Mouse (Mus musculus) hindbrain, embryonic 13.5 days (tissue): ENCODE measurements at regions not wholly inside any gene's neighbourhood (a gene's known extent, or its start where the extent isn't known, plus 50 kb on each side); places are given as distances from the start of the nearest gene placed in this dataset.

ENCODE experiments used
- ATAC-seq: fragments of 200-750 bp; cut with Nextera tagmentation; 2 replicates; pipeline ENCODE4 v1.8.0; 2017; ENCODE audit warnings: moderate TSS enrichment; ENCODE audit not compliant: low FRiP score
- H3K27ac ChIP-seq: fragments of 300-500 bp; sonication (generic); 2 replicates; pipeline ENCODE4 v1.5.1; 2015; ENCODE audit warnings: inconsistent platforms, mild to moderate bottlenecking, moderate library complexity
- H3K27me3 ChIP-seq: fragments of 300-500 bp; sonication (generic); 2 replicates; pipeline ENCODE4 v1.6.1; 2015; ENCODE audit warnings: mild to moderate bottlenecking, inconsistent platforms
- H3K36me3 ChIP-seq: fragments of 300-500 bp; sonication (generic); 2 replicates; pipeline ENCODE4 v1.6.1; 2015; ENCODE audit warnings: mild to moderate bottlenecking, inconsistent platforms
- H3K4me1 ChIP-seq: fragments of 300-500 bp; sonication (generic); replicated peaks from 2 replicates; pipeline ENCODE4 v1.6.1; 2015; ENCODE audit warnings: inconsistent platforms
- H3K4me2 ChIP-seq: fragments of 300-500 bp; sonication (generic); 2 replicates; pipeline ENCODE4 v1.6.1; 2015; ENCODE audit warnings: inconsistent platforms, mild to moderate bottlenecking, moderate library complexity
- H3K4me3 ChIP-seq: fragments of 300-500 bp; sonication (generic); 2 replicates; pipeline ENCODE4 v1.5.1; 2015; ENCODE audit warnings: mild to moderate bottlenecking, inconsistent platforms
- H3K9ac ChIP-seq: fragments of 300-500 bp; sonication (generic); 2 replicates; pipeline ENCODE4 v1.6.1; 2015; ENCODE audit warnings: mild to moderate bottlenecking, inconsistent platforms
- H3K9me3 ChIP-seq: fragments of 300-500 bp; sonication (generic); 2 replicates; pipeline ENCODE4 v1.6.1; 2016; ENCODE audit warnings: inconsistent platforms
- WGBS: fragments of 180-500 bp; shearing (Covaris S2); methylation state at CpG from one replicate; pipeline ENCODE4 v1.1.7; 2015; 5-methylcytosine and 5-hydroxymethylcytosine counted together

GRCm38 (mm10) chr5:40780363-40780762 lies 927.6 kb downstream of the Rab28 start:
- Histone ChIP-seq H3K4me2 (no peak overlapping the region), H3K9ac (no peak overlapping the region), H3K36me3 (no peaks in the 10 kb centered on the region), H3K27ac (no peak overlapping the region), H3K9me3 (no peaks in the 10 kb centered on the region), H3K4me1 (no peaks in the 10 kb centered on the region), H3K27me3 (no peaks in the 10 kb centered on the region), H3K4me3 (no peak overlapping the region)
- no peak for ATAC-seq
- WGBS, result 68% methylated on average over 1 of the region's 1 CpGs

GRCm38 (mm10) chr5:40779902-40780301 lies 928.1 kb downstream of the Rab28 start:
- H3K4me2 ChIP-seq, result no peak overlapping the region
- no peak overlapping the region for H3K4me3 ChIP-seq
- no peaks in the 10 kb centered on the region for H3K9me3 ChIP-seq
- no peak for ATAC-seq
- H3K27ac ChIP-seq, result no peak overlapping the region
- H3K4me1 ChIP-seq, result no peaks in the 10 kb centered on the region
- WGBS, result 73% methylated on average over 1 of the region's 1 CpGs
- H3K36me3 ChIP-seq, result no peaks in the 10 kb centered on the region
- no peak overlapping the region for H3K9ac ChIP-seq
- H3K27me3 ChIP-seq, result no peaks in the 10 kb centered on the region

DNA sequence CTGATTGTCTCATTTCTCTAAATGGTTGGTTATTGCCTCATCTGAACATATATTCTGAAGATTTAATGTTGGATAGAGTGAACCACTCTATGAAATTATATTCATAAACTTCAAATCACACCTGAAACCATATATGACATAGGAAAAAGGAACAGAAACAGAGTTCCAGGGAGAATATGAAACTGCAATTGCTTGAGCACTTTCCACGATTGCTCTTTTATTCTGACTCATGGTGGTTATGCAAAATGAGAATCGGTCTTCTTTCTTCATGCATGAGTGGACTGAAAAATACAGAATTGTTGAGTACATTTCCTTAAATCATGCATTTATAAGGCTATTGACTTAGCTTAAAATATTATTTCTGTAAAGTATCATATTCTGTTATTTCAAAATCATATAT lies 932.1 kb downstream of the Rab28 start:
- no peak overlapping the region for H3K9ac ChIP-seq
- WGBS, result 90% methylated on average over 2 of the region's 2 CpGs
- H3K27ac ChIP-seq, result no peak overlapping the region
- no peak for ATAC-seq
- H3K9me3 ChIP-seq, result no peaks in the 10 kb centered on the region
- no peaks in the 10 kb centered on the region for H3K4me1 ChIP-seq
- H3K27me3 ChIP-seq, result no peaks in the 10 kb centered on the region
- H3K4me2 ChIP-seq, result no peak overlapping the region
- no peaks in the 10 kb centered on the region for H3K36me3 ChIP-seq
- no peak overlapping the region for H3K4me3 ChIP-seq

- H3K9me3 ChIP-seq, result no peaks in the 10 kb centered on the region
- no peak overlapping the region for H3K4me2 ChIP-seq
- WGBS, result 86% methylated on average over 2 of the region's 2 CpGs
- H3K9ac ChIP-seq, result no peak overlapping the region
- no peak overlapping the region for H3K27ac ChIP-seq
- no peaks in the 10 kb centered on the region for H3K4me1 ChIP-seq
- ATAC-seq, result no peak
- no peak overlapping the region for H3K4me3 ChIP-seq
- H3K36me3 ChIP-seq, result no peaks in the 10 kb centered on the region
- H3K27me3 ChIP-seq, result no peaks in the 10 kb centered on the region
Observed at GRCm38 (mm10) chr5:40760224-40760623, 947.7 kb downstream of the Rab28 start.

- no peaks in the 10 kb centered on the region for H3K27me3 ChIP-seq
- no peaks in the 10 kb centered on the region for H3K4me1 ChIP-seq
- H3K27ac ChIP-seq, result no peak overlapping the region
- H3K9ac ChIP-seq, result no peak overlapping the region
- H3K36me3 ChIP-seq, result no peaks in the 10 kb centered on the region
- no peak for ATAC-seq
- WGBS, result 83% methylated on average over 1 of the region's 1 CpGs
- H3K4me3 ChIP-seq, result no peak overlapping the region
- no peaks in the 10 kb centered on the region for H3K9me3 ChIP-seq
- no peak overlapping the region for H3K4me2 ChIP-seq
Observed at GRCm38 (mm10) chr5:40750044-40750443, 957.9 kb downstream of the Rab28 start.

- WGBS, result 82% methylated on average over 7 of the region's 7 CpGs
- H3K4me3 ChIP-seq, result no peak overlapping the region
- no peaks in the 10 kb centered on the region for H3K4me1 ChIP-seq
- no peak for ATAC-seq
- H3K4me2 ChIP-seq, result no peak overlapping the region
- no peaks in the 10 kb centered on the region for H3K36me3 ChIP-seq
- no peaks in the 10 kb centered on the region for H3K27me3 ChIP-seq
- no peak overlapping the region for H3K27ac ChIP-seq
- H3K9me3 ChIP-seq, result no peaks in the 10 kb centered on the region
- H3K9ac ChIP-seq, result no peak overlapping the region
Observed at GRCm38 (mm10) chr5:40735660-40736059, 972.3 kb downstream of the Rab28 start.

DNA sequence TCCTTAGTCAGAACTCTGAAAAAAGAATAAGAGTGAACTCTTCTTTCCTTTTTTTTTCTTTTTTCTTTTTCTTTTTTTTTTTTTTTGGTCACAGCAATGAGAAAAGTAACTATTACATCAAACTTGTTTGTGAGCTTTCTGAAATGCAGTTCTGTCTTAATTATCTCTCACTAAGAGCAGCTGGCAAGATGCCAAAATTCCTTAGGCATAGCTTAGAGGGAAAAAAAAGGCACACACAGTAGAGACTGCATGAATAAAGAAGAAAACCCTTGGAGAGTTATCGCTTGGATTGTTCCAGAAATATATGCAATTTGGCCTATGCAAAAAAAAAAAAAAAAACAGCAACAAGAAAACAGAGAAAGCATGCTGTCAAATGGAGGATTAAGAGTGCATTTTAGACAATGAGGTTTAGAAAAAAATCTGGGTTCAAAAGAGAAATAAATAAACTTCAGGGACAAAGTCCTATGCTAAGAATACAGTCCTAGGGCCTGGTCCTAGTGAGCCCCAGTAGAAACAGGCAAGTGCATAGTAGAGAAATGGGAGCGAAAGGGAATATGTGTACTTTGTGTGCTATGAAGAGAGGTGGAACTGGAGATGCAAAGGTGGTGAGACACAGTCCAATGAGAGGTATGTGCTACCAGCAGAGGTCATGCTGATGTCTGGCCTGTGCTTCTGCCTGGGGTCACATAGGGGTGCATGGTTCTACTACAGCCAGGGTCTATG lies 974.0 kb downstream of the Rab28 start:
- Histone ChIP-seq H3K9ac (no peak overlapping the region), H3K4me1 (no peaks in the 10 kb centered on the region), H3K27me3 (no peaks in the 10 kb centered on the region), H3K27ac (no peak overlapping the region), H3K4me3 (no peak overlapping the region), H3K9me3 (no peaks in the 10 kb centered on the region), H3K36me3 (no peaks in the 10 kb centered on the region), H3K4me2 (no peak overlapping the region)
- WGBS, result 73% methylated on average over 2 of the region's 2 CpGs
- peak; percentile 32; the same call in 1 of the 2 replicates for ATAC-seq

DNA sequence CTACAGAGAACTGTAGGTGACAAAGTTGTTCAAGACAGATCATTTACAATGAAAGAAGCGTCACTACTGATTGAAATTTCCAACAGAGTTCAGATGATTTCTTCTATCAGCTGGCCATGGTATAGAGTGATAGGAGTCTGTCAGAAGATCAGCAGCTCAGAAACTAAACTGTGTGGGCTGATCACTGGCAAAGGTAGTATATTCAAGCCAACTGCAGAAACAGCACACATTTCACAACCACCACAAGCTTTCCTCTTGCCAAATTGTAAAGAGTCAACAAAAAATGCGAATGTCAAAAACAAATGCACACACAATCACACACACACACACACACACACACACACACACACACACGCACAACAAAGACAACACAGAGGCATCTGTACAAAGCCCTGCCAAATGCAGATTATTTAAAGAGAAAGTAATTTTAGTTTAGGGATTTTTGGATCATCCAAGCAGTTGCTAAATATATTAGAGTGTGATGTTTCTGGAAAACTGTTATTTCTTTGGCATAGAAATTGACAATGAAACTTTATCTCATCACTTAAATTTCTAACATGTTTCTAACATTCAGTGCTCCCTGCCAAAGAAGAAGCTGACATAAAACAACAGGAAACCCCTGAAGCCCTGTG lies 959.3 kb upstream of the Hs3st1 start:
- no peak overlapping the region for H3K4me2 ChIP-seq
- whole genome bisulfite sequencing, result 90% methylated on average over 3 of the region's 3 CpGs
- no peak for ATAC-seq

DNA sequence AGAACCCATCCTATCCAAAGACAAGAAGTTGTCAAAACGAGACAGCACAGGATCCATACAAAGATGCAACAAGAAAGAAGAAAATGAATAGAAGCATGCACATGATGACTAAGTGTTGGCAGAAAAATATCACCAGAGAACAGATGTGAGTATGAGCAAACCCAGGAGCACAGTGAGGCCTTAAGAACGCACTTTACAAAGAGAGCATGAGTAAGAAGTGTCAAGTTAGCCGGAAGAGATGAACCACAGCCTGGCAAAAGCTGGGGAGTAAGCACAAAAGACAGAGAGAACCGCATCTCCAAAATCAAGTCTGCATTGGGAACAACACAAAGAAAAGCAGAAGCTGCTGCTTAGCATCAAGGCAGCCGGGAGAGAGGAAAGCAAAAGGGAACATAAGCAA lies 946.4 kb upstream of the Hs3st1 start:
- Histone ChIP-seq H3K27me3 (no peaks in the 10 kb centered on the region), H3K9ac (no peak overlapping the region), H3K4me1 (no peaks in the 10 kb centered on the region), H3K9me3 (no peaks in the 10 kb centered on the region), H3K36me3 (no peaks in the 10 kb centered on the region), H3K4me3 (no peak overlapping the region), H3K4me2 (no peak overlapping the region), H3K27ac (no peak overlapping the region)
- ATAC-seq, result no peak
- WGBS, result 83% methylated on average over 5 of the region's 5 CpGs

More for the DNA sequence above, 959.3 kb upstream of the Hs3st1 start:
- H3K4me3 ChIP-seq, result no peak overlapping the region
- no peak overlapping the region for H3K9ac ChIP-seq
- no peaks in the 10 kb centered on the region for H3K9me3 ChIP-seq
- no peaks in the 10 kb centered on the region for H3K36me3 ChIP-seq
- H3K4me1 ChIP-seq, result no peaks in the 10 kb centered on the region
- H3K27me3 ChIP-seq, result no peaks in the 10 kb centered on the region
- no peak overlapping the region for H3K27ac ChIP-seq

GRCm38 (mm10) chr5:40697517-40698298 lies 942.4 kb upstream of the Hs3st1 start:
- H3K9me3 ChIP-seq, result no peaks in the 10 kb centered on the region
- ATAC-seq, result no peak
- no peaks in the 10 kb centered on the region for H3K27me3 ChIP-seq
- WGBS, result 92% methylated on average over 3 of the region's 3 CpGs
- no peak overlapping the region for H3K9ac ChIP-seq
- no peak overlapping the region for H3K4me3 ChIP-seq
- no peak overlapping the region for H3K4me2 ChIP-seq
- H3K4me1 ChIP-seq, result no peaks in the 10 kb centered on the region
- H3K27ac ChIP-seq, result no peak overlapping the region
- no peaks in the 10 kb centered on the region for H3K36me3 ChIP-seq
